Mouse (Mus musculus) left cerebral cortex, adult 2 months (tissue): ENCODE results near the gene Rnf208. TPM values are rescaled to one million over a fixed set of nuclear protein-coding genes. Genes with fewer than 3 reads are reported as not detected.
A peak's percentile ranks its signal among the peaks of the same experiment; 100 is the strongest.
"Not testable (repeated sequence)": the region's sequence is repeated elsewhere in the genome, so short reads cannot be mapped to it uniquely, and the experiment has no call there.

Experiments used
- DNase-seq, 2 experiments: peaks; one replicate each; pipeline ENCODE4 v3.0.0; 2021 to 2022; ENCODE audit warnings: low spot score in 2 of 2, mixed read lengths in 1 of 2; ENCODE audit errors: extremely low spot score in 1 of 2
- H3K27ac ChIP-seq: fragments of 200-600 bp; 2 replicates; pipeline ENCODE4 v1.8.1; 2022
- H3K4me3 ChIP-seq: fragments of 200-600 bp; 2 replicates; pipeline ENCODE4 v1.8.1; 2022
- CTCF ChIP-seq: fragments of 200-600 bp; IDR thresholded peaks from 2 replicates; pipeline ENCODE4 v1.8.1; 2022; ENCODE audit warnings: antibody characterized with exemption, mild to moderate bottlenecking, moderate library complexity
- intact Hi-C: fragments of 180-260 bp; cut with DNase I; formaldehyde crosslinking; loops from one replicate; pipeline ENCODE4 v1.15.1; 2025
- total RNA-seq, 2 experiments: library from RNA; stranded (reverse); gene quantifications; 2 replicates each; pipeline ENCODE4 v1.2.3; 2021

Rnf208 gene
- total RNA-seq, 2 experiments from 2014 or later, result 249 to 270 TPM

- intact Hi-C loops, result not testable (repeated sequence)
Measured at GRCm38 (mm10) chr2:25256443-25257109, 14.5 kb downstream of the Rnf208 start.

GRCm38 (mm10) chr2:25257250-25257649 is 15.2 kb downstream of the Rnf208 start:
- H3K27ac ChIP-seq, DNase-seq, intact Hi-C loops, H3K4me3 ChIP-seq: not testable (repeated sequence)

More at GRCm38 (mm10) chr2:25256443-25257109, 14.5 kb downstream of the Rnf208 start:
- peak; percentile 33 for TF ChIP-seq CTCF
- not testable (repeated sequence) for DNase-seq, H3K27ac ChIP-seq
- peak overlapping the region; percentile 71 for H3K4me3 ChIP-seq

GRCm38 (mm10) chr2:25258887-25259286 is 16.8 kb downstream of the Rnf208 start:
- DNase-seq, result no peak
- no peak overlapping the region for H3K27ac ChIP-seq
- H3K4me3 ChIP-seq, result no peak overlapping the region
- intact Hi-C loops, result no loop called here
- peak; percentile 57 for TF ChIP-seq CTCF

GRCm38 (mm10) chr2:25261870-25262269 is 19.8 kb downstream of the Rnf208 start:
- Histone ChIP-seq H3K4me3 (peak overlapping the region; percentile 86), H3K27ac (peak overlapping the region; percentile 83)
- DNase-seq, result no peak
- intact Hi-C loops, result loop anchor here (2.0 kb wide), 2 partner anchors 33 to 69 kb away; no protein-coding TSS in a partner anchor
- TF ChIP-seq CTCF, result no peak

GRCm38 (mm10) chr2:25262291-25262767 is 20.3 kb downstream of the Rnf208 start, which contains the start of gene Tprn:
Tprn (plus strand) TSS chr2:25262618.
- no peak; the same call in none of the 2 replicates for TF ChIP-seq CTCF
- intact Hi-C loops, result loop anchor here (2.0 kb wide), 2 partner anchors 34 to 70 kb away; no protein-coding TSS in a partner anchor
- H3K4me3 ChIP-seq, result peak within 1 kb of the TSS; percentile 86
- peak within 1 kb of the TSS; percentile 83 for H3K27ac ChIP-seq
- DNase-seq, result peak; percentile 88 to 92

- Histone ChIP-seq H3K27ac (peak overlapping the region; percentile 77), H3K4me3 (peak overlapping the region; percentile 86)
- intact Hi-C loops, result loop anchor here (2.0 kb wide), 2 partner anchors 34 to 70 kb away; no protein-coding TSS in a partner anchor
- TF ChIP-seq CTCF, result no peak; the same call in 1 of the 2 replicates
- peak in 1 of 2 experiments; percentile 32 for DNase-seq
Measured at GRCm38 (mm10) chr2:25262795-25263622, 21.0 kb downstream of the Rnf208 start.

- TF ChIP-seq CTCF, result no peak
- no peak for DNase-seq
- Histone ChIP-seq H3K4me3 (peak overlapping the region; percentile 86), H3K27ac (peak overlapping the region; percentile 85)
- intact Hi-C loops, result loop anchor here (2.0 kb wide), 2 partner anchors 35 to 71 kb away; no protein-coding TSS in a partner anchor
Measured at GRCm38 (mm10) chr2:25263623-25264285, 21.7 kb downstream of the Rnf208 start.

- no peak for DNase-seq
- intact Hi-C loops, result no loop called here
- H3K4me3 ChIP-seq, result peak overlapping the region; percentile 86
- peak overlapping the region; percentile 85 for H3K27ac ChIP-seq
- no peak for TF ChIP-seq CTCF
Measured at GRCm38 (mm10) chr2:25264286-25264660, 22.2 kb downstream of the Rnf208 start.

- peak overlapping the region; percentile 85 for H3K27ac ChIP-seq
- intact Hi-C loops, result no loop called here
- TF ChIP-seq CTCF, result no peak
- peak overlapping the region; percentile 86 for H3K4me3 ChIP-seq
- DNase-seq, result peak in 1 of 2 experiments; percentile 11
Measured at GRCm38 (mm10) chr2:25264851-25265250, 22.8 kb downstream of the Rnf208 start.

GRCm38 (mm10) chr2:25265897-25266656 is 24.0 kb downstream of the Rnf208 start:
- DNase-seq, result peak in 1 of 2 experiments; percentile 13
- intact Hi-C loops, result no loop called here
- no peak for TF ChIP-seq CTCF
- H3K27ac ChIP-seq, result peak overlapping the region; percentile 85
- peak overlapping the region; percentile 86 for H3K4me3 ChIP-seq

GRCm38 (mm10) chr2:25266720-25267119 is 24.7 kb downstream of the Rnf208 start:
- peak in 1 of 2 experiments; percentile 28 for DNase-seq
- Histone ChIP-seq H3K27ac (peak overlapping the region; percentile 85), H3K4me3 (peak overlapping the region; percentile 86)

More at GRCm38 (mm10) chr2:25266720-25267119, 24.7 kb downstream of the Rnf208 start:
- intact Hi-C loops, result no loop called here
- TF ChIP-seq CTCF, result no peak
